Mouse (Mus musculus): ENCODE measurements around the gene Topbp1. TPM values are rescaled to one million over a fixed set of nuclear protein-coding genes. Genes with fewer than 3 reads are reported as not detected.
A peak's percentile ranks its signal among the peaks of the same experiment; 100 is the strongest.
"Not testable (repeated sequence)": the region's sequence is repeated elsewhere in the genome, so short reads cannot be mapped to it uniquely, and the experiment has no call there.

Gene Topbp1
- polyA plus RNA-seq, 1 experiment from 2014 or later: 66.3 TPM

- Histone ChIP-seq H3K9me3 (replicated peaks) (no peaks in the 10 kb centered on the region), H3K4me3 (no peak overlapping the region), H3K36me3 (ENCODE audit: poor library complexity, severe bottlenecking) (0 out of 2 replicates have a peak, but pooled peaks cover 1% of the 10 kb centered on the region), H3K27ac (no peak overlapping the region), H3K4me2 (no peak overlapping the region), H3K4me1 (peaks cover 17% of the 10 kb centered on the region), H3K9ac (no peak overlapping the region), H3K27me3 (no peaks in the 10 kb centered on the region)
- ATAC-seq: no peak
- WGBS: 84% methylated on average over 4 of the region's 4 CpGs
Measured at GRCm38 (mm10) chr9:103302239-103302638, 2.8 kb upstream of the Topbp1 start.

- Histone ChIP-seq H3K4me1 (peaks cover 21% of the 10 kb centered on the region), H3K36me3 (ENCODE audit: poor library complexity, severe bottlenecking) (peaks cover 5% of the 10 kb centered on the region; the same call in 1 of the 2 replicates), H3K4me2 (no peak overlapping the region), H3K9me3 (replicated peaks) (no peaks in the 10 kb centered on the region), H3K27me3 (no peaks in the 10 kb centered on the region), H3K9ac (no peak overlapping the region), H3K27ac (no peak overlapping the region), H3K4me3 (no peak overlapping the region)
- WGBS: 63% methylated on average over 3 of the region's 3 CpGs
- ATAC-seq: 0 out of 2 replicates have a peak, but pooled peaks have one; percentile 9
Measured at GRCm38 (mm10) chr9:103302666-103303065, 2.3 kb upstream of the Topbp1 start.

GRCm38 (mm10) chr9:103305332-103306041, 472 bp downstream of the Topbp1 start:
- Histone ChIP-seq H3K4me1 (peaks cover 23% of the 10 kb centered on the region), H3K9me3 (replicated peaks) (no peaks in the 10 kb centered on the region), H3K4me3 (peak overlapping the region; percentile 79), H3K27ac (peak overlapping the region; percentile 85), H3K9ac (peak overlapping the region; percentile 88), H3K36me3 (ENCODE audit: poor library complexity, severe bottlenecking) (peaks cover 30% of the 10 kb centered on the region), H3K4me2 (peak overlapping the region; percentile 86), H3K27me3 (no peaks in the 10 kb centered on the region)
- WGBS: under 1% methylated on average over 40 of the region's 40 CpGs
- peak; percentile 76 for ATAC-seq

- Histone ChIP-seq H3K4me2 (no peak overlapping the region), H3K9ac (no peak overlapping the region), H3K27me3 (no peaks in the 10 kb centered on the region), H3K27ac (no peak overlapping the region), H3K9me3 (replicated peaks) (no peaks in the 10 kb centered on the region), H3K4me1 (peaks cover 23% of the 10 kb centered on the region), H3K4me3 (no peak overlapping the region), H3K36me3 (ENCODE audit: poor library complexity, severe bottlenecking) (peaks cover 68% of the 10 kb centered on the region)
- 89% methylated on average over 6 of the region's 6 CpGs for WGBS
- no peak for ATAC-seq
Measured at GRCm38 (mm10) chr9:103309832-103310231, 4.8 kb downstream of the Topbp1 start.

GRCm38 (mm10) chr9:103324678-103325077, 19.7 kb downstream of the Topbp1 start:
- no peaks in the 10 kb centered on the region for H3K9me3 ChIP-seq (replicated peaks)

GRCm38 (mm10) chr9:103326449-103326848, 21.4 kb downstream of the Topbp1 start:
- ATAC-seq: no peak
- H3K27ac ChIP-seq: no peak overlapping the region
- H3K36me3 ChIP-seq (ENCODE audit: poor library complexity, severe bottlenecking): peaks cover 89% of the 10 kb centered on the region
- H3K4me3 ChIP-seq: no peak overlapping the region
- no peak overlapping the region for H3K4me2 ChIP-seq
- H3K27me3 ChIP-seq: no peaks in the 10 kb centered on the region
- no peaks in the 10 kb centered on the region for H3K4me1 ChIP-seq
- 93% methylated on average over 9 of the region's 9 CpGs for WGBS
- no peaks in the 10 kb centered on the region for H3K9me3 ChIP-seq (replicated peaks)
- H3K9ac ChIP-seq: no peak overlapping the region

More at GRCm38 (mm10) chr9:103324678-103325077, 19.7 kb downstream of the Topbp1 start:
- Histone ChIP-seq H3K4me1 (no peaks in the 10 kb centered on the region), H3K27me3 (no peaks in the 10 kb centered on the region), H3K36me3 (ENCODE audit: poor library complexity, severe bottlenecking) (peaks cover 93% of the 10 kb centered on the region), H3K9ac (no peak overlapping the region), H3K27ac (no peak overlapping the region), H3K4me2 (no peak overlapping the region), H3K4me3 (no peak overlapping the region)
- 92% methylated on average over 1 of the region's 2 CpGs for WGBS
- no peak for ATAC-seq

- Histone ChIP-seq H3K27ac (no peak overlapping the region), H3K4me1 (no peaks in the 10 kb centered on the region), H3K36me3 (ENCODE audit: poor library complexity, severe bottlenecking) (peaks cover 87% of the 10 kb centered on the region), H3K9ac (no peak overlapping the region), H3K4me3 (no peak overlapping the region), H3K9me3 (replicated peaks) (no peaks in the 10 kb centered on the region), H3K4me2 (no peak overlapping the region), H3K27me3 (no peaks in the 10 kb centered on the region)
- WGBS: 94% methylated on average over 6 of the region's 6 CpGs
- no peak for ATAC-seq
Measured at GRCm38 (mm10) chr9:103332663-103333062, 27.6 kb downstream of the Topbp1 start.

DNA sequence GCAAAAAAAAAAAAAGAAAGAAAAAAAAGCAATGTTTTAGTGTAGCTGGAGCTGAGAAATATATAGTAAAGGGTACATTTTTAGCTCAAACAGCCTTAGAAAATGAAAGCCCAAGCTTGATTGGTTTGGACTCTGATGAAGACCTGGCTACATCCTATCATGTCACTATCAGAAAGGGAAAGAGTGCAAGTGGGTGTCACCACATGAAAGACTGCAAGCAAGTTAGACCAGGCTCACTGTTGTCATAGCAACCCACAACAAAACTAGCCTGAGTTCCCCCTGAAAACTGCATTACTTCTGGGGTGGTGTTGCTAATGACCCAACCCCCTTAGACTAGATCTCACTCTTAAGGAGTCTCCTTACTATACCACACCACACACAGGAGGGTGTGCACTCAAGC, 31.9 kb downstream of the Topbp1 start:
- Histone ChIP-seq H3K36me3 (ENCODE audit: poor library complexity, severe bottlenecking) (peaks cover 86% of the 10 kb centered on the region), H3K4me3 (no peak overlapping the region), H3K27me3 (no peaks in the 10 kb centered on the region), H3K9me3 (replicated peaks) (no peaks in the 10 kb centered on the region), H3K27ac (no peak overlapping the region), H3K4me2 (no peak overlapping the region), H3K9ac (no peak overlapping the region), H3K4me1 (no peaks in the 10 kb centered on the region)
- no peak for ATAC-seq

DNA sequence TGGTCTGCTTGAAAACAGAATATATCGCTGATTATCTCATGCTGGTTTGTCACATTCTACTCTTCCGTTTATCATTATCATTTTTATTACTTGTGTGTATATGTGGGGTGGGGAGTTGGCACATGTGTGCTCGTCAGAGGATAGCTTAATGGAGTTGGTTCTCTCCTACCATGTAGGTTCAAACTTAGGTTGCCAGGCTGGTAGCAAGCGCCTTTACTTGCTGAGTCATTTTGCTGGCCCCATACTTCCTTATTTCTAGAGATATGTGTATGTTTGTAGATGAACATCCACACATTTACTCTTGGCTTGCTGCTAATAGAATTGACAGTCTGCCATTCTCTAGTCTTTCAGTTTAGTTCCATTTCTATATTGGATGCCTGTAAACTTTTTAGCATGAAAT, 42.0 kb downstream of the Topbp1 start:
- H3K27ac ChIP-seq: no peak overlapping the region
- WGBS: 96% methylated on average over 4 of the region's 4 CpGs
- ATAC-seq: no peak
- H3K9me3 ChIP-seq (replicated peaks): no peaks in the 10 kb centered on the region
- H3K9ac ChIP-seq: no peak overlapping the region
- no peak overlapping the region for H3K4me2 ChIP-seq
- no peak overlapping the region for H3K4me3 ChIP-seq
- peaks cover 86% of the 10 kb centered on the region for H3K36me3 ChIP-seq (ENCODE audit: poor library complexity, severe bottlenecking)
- H3K4me1 ChIP-seq: no peaks in the 10 kb centered on the region
- H3K27me3 ChIP-seq: no peaks in the 10 kb centered on the region

- Histone ChIP-seq H3K27ac (no peak overlapping the region), H3K4me3 (no peak overlapping the region), H3K9me3 (replicated peaks) (no peaks in the 10 kb centered on the region), H3K27me3 (no peaks in the 10 kb centered on the region), H3K4me1 (no peaks in the 10 kb centered on the region), H3K36me3 (ENCODE audit: poor library complexity, severe bottlenecking) (peaks cover 84% of the 10 kb centered on the region), H3K9ac (no peak overlapping the region), H3K4me2 (no peak overlapping the region)
- ATAC-seq: no peak
- 76% methylated on average over 1 of the region's 1 CpGs for WGBS
Measured at GRCm38 (mm10) chr9:103347996-103348490, 43.0 kb downstream of the Topbp1 start.

DNA sequence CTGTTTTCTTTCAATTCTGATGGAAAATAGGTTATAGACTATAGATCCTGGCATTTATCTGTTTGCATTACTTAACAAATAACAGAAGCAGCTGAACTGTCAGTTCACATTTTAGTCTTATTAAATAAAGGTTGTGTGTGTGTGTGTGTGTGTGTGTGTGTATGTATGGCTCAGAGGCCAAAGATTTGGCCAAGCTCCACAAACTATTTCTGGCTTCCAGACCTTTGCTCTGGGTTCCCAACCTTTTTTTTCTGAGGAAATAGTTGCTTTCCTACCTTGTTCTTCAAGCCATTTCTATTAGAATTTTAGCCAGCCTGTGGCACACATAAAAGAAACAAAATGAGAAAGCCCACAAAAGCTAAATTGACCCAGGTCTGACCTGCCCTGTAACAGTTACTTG, 43.8 kb downstream of the Topbp1 start:
- Histone ChIP-seq H3K9ac (no peak overlapping the region), H3K4me1 (no peaks in the 10 kb centered on the region), H3K27ac (no peak overlapping the region), H3K36me3 (ENCODE audit: poor library complexity, severe bottlenecking) (peaks cover 79% of the 10 kb centered on the region), H3K9me3 (replicated peaks) (no peaks in the 10 kb centered on the region), H3K4me2 (no peak overlapping the region), H3K4me3 (no peak overlapping the region), H3K27me3 (no peaks in the 10 kb centered on the region)
- no peak for ATAC-seq

GRCm38 (mm10) chr9:103353500-103354260, 48.7 kb downstream of the Topbp1 start:
- not testable (repeated sequence) for ATAC-seq; H3K27ac ChIP-seq; H3K9me3 ChIP-seq (replicated peaks); H3K4me2 ChIP-seq; H3K4me1 ChIP-seq; H3K27me3 ChIP-seq; H3K4me3 ChIP-seq; H3K9ac ChIP-seq
- 82% methylated on average over 7 of the region's 7 CpGs for WGBS
- H3K36me3 ChIP-seq (ENCODE audit: poor library complexity, severe bottlenecking): peaks cover 68% of the 10 kb centered on the region
